Mouse (Mus musculus) CD4-positive, CD25-positive, alpha-beta regulatory T cell, adult 9 weeks (primary cell): ENCODE measurements around the gene Pabpc5. TPM values are rescaled to one million over a fixed set of nuclear protein-coding genes. Genes with fewer than 3 reads are reported as not detected.

Experiments used
- polyA plus RNA-seq: library from polyadenylated mRNA; unstranded; fragments of 100-300 nt; shearing (Covaris generic); gene quantifications from one replicate; pipeline ENCODE4 v1.2.1, GENCODE M21; 2017

The Pabpc5 gene
- not detected for polyA plus RNA-seq

GRCm38 (mm10) chrX:119927081-119927571, at the start of gene Pabpc5:
Pabpc5 (plus strand) TSS chrX:119927196.

